In genomic region chr2:144195851-144196250, GRCm38 (mm10) we compare ENCODE assay signal across 14 mouse cellular contexts.
DNase-seq lines count a peak whose midpoint lies in the region; ATAC-seq and TF ChIP-seq lines count a peak whose summit lies in the region.
"Had no signal": no experiment of that assay in that cellular context is flagged by ENCODE, and none has a peak within 500 bp of the region (broad histone marks: within the 10 kb centered on the region; RNA-seq: fewer than 3 reads in every experiment).

No protein-coding gene starts in this region.

- no peak overlapping the region for H3K9ac ChIP-seq in liver, adult 2 months (ENCODE audit: low read depth, low read length)
- H3K9ac ChIP-seq in liver, embryonic 12.5 days: no peak overlapping the region
- no peak overlapping the region for H3K9ac ChIP-seq in forebrain, embryonic 13.5 days
- no peak overlapping the region for H3K9ac ChIP-seq in midbrain, embryonic 13.5 days (replicated peaks)
- H3K9ac ChIP-seq: forebrain, embryonic 15.5 days; limb, embryonic 12.5 days; lung, embryonic 15.5 days had no signal

- TF ChIP-seq POLR2A in liver, adult 2 months (IDR thresholded peaks at IDR 0.05; ENCODE audit: extremely low read depth, insufficient read depth, low read length): no peak

- H3K36me3 ChIP-seq in liver, adult 2 months (ENCODE audit: control insufficient read depth, insufficient read depth, low read length): no peaks in the 10 kb centered on the region
- H3K36me3 ChIP-seq in liver, embryonic 12.5 days: no peaks in the 10 kb centered on the region
- no peaks in the 10 kb centered on the region for H3K36me3 ChIP-seq in forebrain, embryonic 13.5 days (ENCODE audit: poor library complexity, severe bottlenecking)
- no peaks in the 10 kb centered on the region for H3K36me3 ChIP-seq in midbrain, embryonic 13.5 days
- H3K36me3 ChIP-seq: forebrain, embryonic 15.5 days; limb, embryonic 12.5 days; lung, embryonic 15.5 days had no signal

- H3K9me3 ChIP-seq in liver, embryonic 12.5 days (replicated peaks): no peaks in the 10 kb centered on the region
- H3K9me3 ChIP-seq in forebrain, embryonic 13.5 days (replicated peaks): no peaks in the 10 kb centered on the region
- H3K9me3 ChIP-seq in midbrain, embryonic 13.5 days: no peaks in the 10 kb centered on the region
- H3K9me3 ChIP-seq: forebrain, embryonic 15.5 days; lung, embryonic 15.5 days had no signal

- no peak overlapping the region for H3K4me3 ChIP-seq in liver, adult 2 months (ENCODE audit: insufficient read depth, low read depth, low read length)
- H3K4me3 ChIP-seq in liver, embryonic 12.5 days: no peak overlapping the region
- H3K4me3 ChIP-seq in forebrain, embryonic 13.5 days: no peak overlapping the region
- H3K4me3 ChIP-seq in midbrain, embryonic 13.5 days (replicated peaks): no peak overlapping the region
- H3K4me3 ChIP-seq: forebrain, embryonic 15.5 days; limb, embryonic 12.5 days; lung, embryonic 15.5 days; megakaryocyte, embryonic 14.5 days had no signal

- WGBS in liver, adult 2 months: 26% methylated on average over 14 of the region's 14 CpGs
- 64% methylated on average over 14 of the region's 14 CpGs for WGBS in liver, embryonic 12.5 days (ENCODE audit: insufficient replicate concordance)
- WGBS in forebrain, embryonic 13.5 days: 68% methylated on average over 14 of the region's 14 CpGs
- 61% methylated on average over 14 of the region's 14 CpGs for WGBS in midbrain, embryonic 13.5 days

- H3K79me2 ChIP-seq in liver, adult 2 months (ENCODE audit: control insufficient read depth, insufficient read depth, low read length): no peaks in the 10 kb centered on the region

- no peak overlapping the region for H3K4me2 ChIP-seq in liver, embryonic 12.5 days
- no peak overlapping the region for H3K4me2 ChIP-seq in forebrain, embryonic 13.5 days
- H3K4me2 ChIP-seq in midbrain, embryonic 13.5 days (replicated peaks): no peak overlapping the region
- H3K4me2 ChIP-seq: forebrain, embryonic 15.5 days; limb, embryonic 12.5 days; lung, embryonic 15.5 days had no signal

- TF ChIP-seq CTCF in liver, adult 2 months (IDR thresholded peaks at IDR 0.05; ENCODE audit: low read depth, low read length): no peak

- H3K4me1 ChIP-seq in liver, adult 2 months (ENCODE audit: control insufficient read depth, insufficient read depth, low read length): peaks cover 13% of the 10 kb centered on the region
- H3K4me1 ChIP-seq in liver, embryonic 12.5 days: peaks cover 29% of the 10 kb centered on the region
- no peaks in the 10 kb centered on the region for H3K4me1 ChIP-seq in forebrain, embryonic 13.5 days
- no peaks in the 10 kb centered on the region for H3K4me1 ChIP-seq in midbrain, embryonic 13.5 days (replicated peaks)
- H3K4me1 ChIP-seq: forebrain, embryonic 15.5 days; limb, embryonic 12.5 days; lung, embryonic 15.5 days had no signal

- peak; percentile 53 for DNase-seq in adrenal gland, postnatal 10 days
- no peak for DNase-seq in adrenal gland, postnatal 4 days (ENCODE audit: low spot score in 2 of 2)
- peak; percentile 85 for DNase-seq in liver, adult 2 months (ENCODE audit: extremely low read depth, low read depth, low spot score)
- peak; percentile 49 for DNase-seq in kidney, adult 9 months
- DNase-seq in embryo, embryonic 9.5 days (ENCODE audit: extremely low spot score): no peak
- DNase-seq: cerebellum, adult 9-10 months had no signal

- no peak overlapping the region for H3K27ac ChIP-seq in liver, adult 2 months (replicated peaks; ENCODE audit: insufficient read depth, low read depth, low read length)
- H3K27ac ChIP-seq in liver, embryonic 12.5 days: no peak overlapping the region
- no peak overlapping the region for H3K27ac ChIP-seq in forebrain, embryonic 13.5 days
- no peak overlapping the region for H3K27ac ChIP-seq in midbrain, embryonic 13.5 days
- H3K27ac ChIP-seq: forebrain, embryonic 15.5 days; limb, embryonic 12.5 days; lung, embryonic 15.5 days had no signal

- no peaks in the 10 kb centered on the region for H3K27me3 ChIP-seq in liver, adult 2 months (ENCODE audit: control insufficient read depth, insufficient read depth, low read length)
- H3K27me3 ChIP-seq in liver, embryonic 12.5 days (replicated peaks): no peaks in the 10 kb centered on the region
- no peaks in the 10 kb centered on the region for H3K27me3 ChIP-seq in forebrain, embryonic 13.5 days
- no peaks in the 10 kb centered on the region for H3K27me3 ChIP-seq in midbrain, embryonic 13.5 days
- H3K27me3 ChIP-seq: forebrain, embryonic 15.5 days; lung, embryonic 15.5 days; megakaryocyte, embryonic 14.5 days had no signal

- no peak for ATAC-seq in liver, embryonic 12.5 days
- no peak for ATAC-seq in forebrain, embryonic 13.5 days
- no peak for ATAC-seq in midbrain, embryonic 13.5 days
- ATAC-seq: forebrain, embryonic 15.5 days; inflammation-experienced regulatory T-cells, adult 6 months had no signal

Comparison
In these comparisons a context has a peak if more than half of its experiments do, and no peak if none do; other contexts are left out.
1. DNase-seq: peak in adrenal gland, postnatal 10 days (single experiment), liver, adult 2 months (single experiment) and kidney, adult 9 months (single experiment); none in adrenal gland, postnatal 4 days (0 of 2) and embryo, embryonic 9.5 days (single experiment).